Mouse (Mus musculus) activated CD4-positive, CD25-positive, alpha-beta regulatory T cell, adult 4 months (primary cell): ENCODE results near the gene Cfl2. TPM values are rescaled to one million over a fixed set of nuclear protein-coding genes. Genes with fewer than 3 reads are reported as not detected.
"Not testable (repeated sequence)": the region's sequence is repeated elsewhere in the genome, so short reads cannot be mapped to it uniquely, and the experiment has no call there.

Experiments used
- ATAC-seq: one replicate; pipeline ENCODE4 v1.8.0; 2017
- polyA plus RNA-seq, 2 experiments: library from polyadenylated mRNA; unstranded; fragments of 100-300 nt; shearing (Covaris generic); gene quantifications; one replicate each; pipeline ENCODE4 v1.2.1; 2017

The Cfl2 gene
- 10 to 100 TPM; 26.5 to 30.6 TPM for polyA plus RNA-seq

DNA sequence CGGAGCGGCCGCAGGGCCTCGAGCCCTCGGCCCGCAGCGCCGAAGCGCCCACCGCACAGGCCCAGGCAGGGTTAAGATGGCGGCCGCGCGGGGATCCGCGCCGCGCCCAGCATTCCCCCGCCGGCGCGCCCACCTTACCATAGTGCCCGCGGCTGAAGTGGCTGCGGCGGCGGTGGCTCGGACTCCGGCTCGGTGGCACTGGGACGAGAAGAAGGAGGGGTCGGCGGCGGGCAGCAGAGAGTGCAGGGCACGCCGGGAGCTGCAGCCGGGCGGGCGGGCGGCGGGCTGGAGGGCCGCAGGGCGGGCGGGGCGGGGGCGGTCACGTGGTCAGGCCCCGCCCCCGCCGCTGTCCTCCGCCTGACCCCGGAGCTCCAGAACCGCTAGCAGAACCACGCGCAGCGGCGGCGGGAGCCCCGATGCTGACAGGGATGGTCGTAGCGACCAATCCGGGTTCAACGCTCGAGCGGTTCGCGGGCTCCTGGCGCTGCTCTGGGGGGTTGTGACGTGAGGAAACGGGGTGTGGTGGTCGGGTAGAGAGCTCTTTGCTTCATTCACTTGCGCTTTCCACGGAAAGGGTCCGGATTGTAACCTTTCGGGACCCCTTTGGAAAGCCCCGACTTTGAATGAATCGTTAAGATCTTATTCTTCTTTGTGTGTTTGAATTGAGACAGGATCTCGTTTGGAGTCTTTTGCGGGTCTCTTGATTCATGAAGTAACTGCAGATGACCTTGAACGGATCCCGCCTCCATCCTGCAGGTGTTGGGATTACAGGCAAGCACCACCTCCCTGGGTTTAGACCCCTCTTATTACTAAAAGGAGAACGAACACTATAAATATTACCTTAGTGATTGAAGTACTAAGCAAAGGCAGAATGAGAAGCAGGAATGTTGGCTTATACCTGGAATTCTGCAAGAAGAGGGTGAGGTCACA is at the start of gene Cfl2:
Gene Cfl2 (minus strand): TSS at position 272 of the 930 bp plus-strand sequence.
- ATAC-seq, result peak; percentile 66

DNA sequence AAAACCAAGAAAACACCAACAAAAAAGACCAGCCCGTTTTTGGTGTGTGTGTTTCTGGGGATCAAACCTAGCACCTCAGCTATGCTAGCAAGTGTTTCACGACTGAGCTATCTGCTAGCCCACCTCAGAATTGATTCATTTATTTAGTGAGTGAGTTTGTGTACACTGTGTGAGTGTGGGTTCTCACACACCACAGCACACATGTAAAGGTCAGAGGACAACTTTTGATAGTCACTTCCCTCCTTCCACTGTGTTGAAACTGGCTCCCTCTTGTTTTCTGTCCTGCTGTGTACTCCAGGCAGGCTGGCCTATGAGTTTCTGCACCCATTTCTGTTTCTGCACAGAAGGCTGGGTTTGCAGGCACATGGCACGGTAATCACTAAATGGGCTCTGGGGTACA is 47.7 kb upstream of the Cfl2 start:
- ATAC-seq, result no peak

DNA sequence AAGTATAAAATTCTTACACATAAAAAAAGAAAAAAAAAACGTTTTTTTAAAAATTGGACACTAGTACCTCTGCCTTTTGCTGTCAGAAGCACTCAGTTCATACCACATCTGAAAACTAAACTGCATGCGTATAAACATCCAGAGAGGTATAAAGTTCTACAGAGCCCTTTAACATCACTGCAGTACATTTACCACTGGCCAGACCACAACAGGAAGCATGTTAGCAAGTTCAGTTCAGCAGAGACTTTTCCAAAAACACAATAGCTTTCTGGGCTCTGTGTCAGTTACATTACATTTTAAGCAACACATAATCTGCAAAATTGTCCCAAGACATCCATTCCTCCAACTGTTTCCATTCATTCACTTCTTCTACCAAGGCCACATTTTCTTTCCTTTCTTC is 29.9 kb upstream of the Cfl2 start:
- ATAC-seq, result not testable (repeated sequence)

DNA sequence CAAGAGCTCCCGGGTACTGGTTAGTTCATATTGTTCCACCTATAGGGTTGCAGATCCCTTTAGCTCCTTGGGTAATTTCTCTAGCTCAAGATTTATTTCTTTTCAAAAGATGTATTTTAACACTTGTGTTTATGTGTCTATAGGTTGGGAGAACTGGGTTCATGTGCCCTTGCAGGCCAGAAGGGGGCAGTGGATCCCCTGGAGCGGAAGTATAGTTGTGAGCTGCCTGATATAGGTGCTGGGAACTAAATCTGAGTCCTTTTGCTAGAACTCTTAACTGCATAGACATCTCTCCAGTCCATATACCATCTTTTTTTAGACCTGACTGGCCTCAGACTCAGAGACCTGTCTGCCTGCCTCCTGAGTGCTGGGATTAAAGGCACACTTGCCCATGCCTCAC is 27.7 kb upstream of the Cfl2 start:
- ATAC-seq, result no peak

DNA sequence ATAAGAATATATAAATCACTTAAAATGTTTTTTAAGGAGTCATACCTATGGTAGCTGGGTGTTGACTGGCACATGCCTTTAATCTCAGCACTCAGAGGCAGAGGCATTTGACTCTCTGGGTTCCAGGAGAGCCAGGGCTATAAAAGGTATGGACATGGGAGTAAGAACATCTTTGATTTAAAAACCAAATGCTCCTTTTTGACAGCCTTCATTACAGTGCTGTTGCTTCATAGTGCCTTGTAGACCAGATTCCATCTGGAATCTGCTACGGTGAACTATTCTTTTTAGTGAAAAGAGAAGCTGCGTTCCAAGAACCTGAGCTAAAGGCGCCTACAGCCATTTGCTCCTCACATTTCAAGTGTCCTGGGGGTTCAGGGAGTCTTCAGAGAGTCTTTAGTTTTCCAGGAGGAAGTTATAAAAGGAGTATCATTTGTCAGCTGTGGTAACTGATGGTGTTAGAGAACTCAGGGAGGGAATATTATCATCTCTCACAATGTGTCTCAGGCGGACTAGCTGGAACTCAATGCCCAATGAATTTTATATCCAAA is 25.0 kb upstream of the Cfl2 start:
- ATAC-seq, result no peak

GRCm38 (mm10) chr12:54879630-54880029 is 17.0 kb upstream of the Cfl2 start:
- no peak for ATAC-seq

- ATAC-seq, result no peak
Measured at GRCm38 (mm10) chr12:54879211-54879610, 16.5 kb upstream of the Cfl2 start.

- ATAC-seq, result no peak
Measured at GRCm38 (mm10) chr12:54877875-54878274, 15.2 kb upstream of the Cfl2 start.

DNA sequence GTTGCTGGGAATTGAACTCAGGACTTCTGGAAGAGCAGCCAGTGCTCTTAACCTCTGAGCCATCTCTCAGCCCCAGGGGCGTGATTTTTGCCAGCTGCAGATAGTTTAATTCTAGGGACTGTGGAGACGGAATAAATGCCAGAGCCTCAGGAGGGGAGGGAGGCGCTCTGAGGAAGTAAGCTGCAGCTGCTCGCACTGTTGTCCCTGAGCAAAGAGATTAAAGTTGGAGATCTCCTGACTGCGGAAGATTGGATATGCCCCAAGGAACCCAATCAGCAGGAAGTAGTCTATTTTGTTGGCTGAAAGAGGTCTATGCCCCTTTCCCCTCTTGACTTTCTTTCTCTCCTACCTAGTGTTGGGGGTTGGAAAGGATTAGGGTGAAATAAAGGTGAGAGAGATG is 14.2 kb upstream of the Cfl2 start:
- ATAC-seq, result no peak

- ATAC-seq, result no peak
Measured at GRCm38 (mm10) chr12:54874711-54875110, 12.0 kb upstream of the Cfl2 start.

DNA sequence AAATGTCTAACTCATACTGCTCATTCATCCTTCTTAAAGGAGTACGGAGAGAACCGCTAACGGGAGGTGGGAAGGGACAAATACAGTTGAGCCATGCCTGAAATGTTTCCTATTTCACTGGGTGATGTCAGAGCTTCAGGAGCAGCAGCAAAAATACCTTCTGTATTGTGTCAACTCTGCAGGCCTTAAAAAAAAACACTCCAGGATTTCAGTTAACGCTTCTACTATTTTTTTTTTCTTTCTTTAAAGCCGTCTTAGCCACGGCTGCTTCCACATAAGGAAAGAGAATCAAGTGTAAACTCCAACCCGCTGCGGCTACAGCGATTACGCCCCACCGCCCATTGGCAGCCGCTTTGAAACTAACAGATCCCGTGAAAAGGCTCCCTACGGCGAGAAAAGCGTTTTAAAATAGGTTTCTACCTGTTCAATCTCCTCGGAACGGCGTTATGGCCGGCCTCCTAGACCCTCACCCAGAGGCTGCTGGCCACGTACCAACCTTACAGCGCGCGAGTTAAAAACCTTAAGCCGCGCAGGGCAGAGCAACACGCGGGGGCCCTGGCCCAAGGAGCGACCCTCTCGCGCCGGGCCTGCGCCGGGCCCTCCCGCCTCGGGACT is 579 bp downstream of the Cfl2 start:
- ATAC-seq, result peak; percentile 43

DNA sequence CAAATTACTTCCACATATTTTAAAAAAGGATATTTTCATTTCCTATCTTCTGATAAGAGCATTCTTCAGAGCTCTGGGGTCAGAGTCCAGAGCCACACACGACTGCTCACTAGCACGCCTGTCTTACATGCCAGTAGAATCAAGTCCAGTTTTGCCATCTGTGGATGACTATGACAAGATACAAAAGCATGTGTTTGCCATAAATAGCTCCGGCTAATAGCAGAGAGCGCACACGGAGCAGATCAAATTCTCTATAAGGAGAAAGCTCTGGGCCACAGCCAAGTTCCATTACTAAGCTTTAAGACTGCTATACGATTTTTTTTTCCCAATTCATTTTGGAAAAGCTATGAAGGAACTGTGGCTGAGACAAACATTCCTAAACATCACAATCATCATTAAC is 3.1 kb downstream of the Cfl2 start:
- no peak for ATAC-seq

GRCm38 (mm10) chr12:54850551-54850950 is 12.1 kb downstream of the Cfl2 start:
- ATAC-seq, result no peak

DNA sequence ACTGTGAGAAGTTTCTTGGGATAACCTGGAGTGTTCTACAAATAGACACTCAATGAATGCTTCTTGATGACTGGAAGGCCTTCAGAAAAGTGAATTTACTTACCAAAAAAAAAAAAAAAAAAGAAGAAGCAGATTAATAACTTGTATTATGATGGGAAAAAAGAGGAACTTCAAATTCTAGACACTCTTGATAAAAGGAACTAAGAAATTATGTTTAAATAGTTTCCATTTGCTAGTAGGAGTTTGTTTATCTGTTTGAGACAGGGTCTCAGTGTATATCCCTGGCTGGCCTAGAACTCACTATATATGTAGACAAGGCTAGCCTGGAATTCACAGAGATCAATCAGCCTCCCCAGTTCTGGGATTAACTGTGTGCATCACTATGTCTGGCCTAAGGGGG is 18.3 kb downstream of the Cfl2 start:
- no peak for ATAC-seq

GRCm38 (mm10) chr12:54841576-54841975 is 21.1 kb downstream of the Cfl2 start:
- ATAC-seq, result no peak

DNA sequence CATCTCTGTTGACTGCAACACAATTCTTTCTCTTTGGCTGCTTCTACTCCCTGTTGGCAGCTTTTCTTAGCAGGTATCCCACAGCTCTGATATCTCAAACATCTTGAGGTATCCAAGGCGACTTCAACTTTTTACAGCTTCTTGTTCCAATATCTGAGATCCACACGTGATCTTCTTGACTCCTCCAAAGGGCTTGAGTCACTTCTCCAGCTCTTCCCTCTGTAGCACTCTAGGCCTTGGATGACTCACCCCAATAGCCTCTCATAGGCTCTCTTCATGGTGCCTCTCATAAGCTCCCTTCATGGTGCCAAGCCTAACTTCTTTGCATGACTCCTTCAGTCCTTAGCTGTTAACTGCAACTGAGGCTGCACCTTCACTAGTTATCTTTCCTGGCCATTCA is 22.9 kb downstream of the Cfl2 start:
- ATAC-seq, result no peak

DNA sequence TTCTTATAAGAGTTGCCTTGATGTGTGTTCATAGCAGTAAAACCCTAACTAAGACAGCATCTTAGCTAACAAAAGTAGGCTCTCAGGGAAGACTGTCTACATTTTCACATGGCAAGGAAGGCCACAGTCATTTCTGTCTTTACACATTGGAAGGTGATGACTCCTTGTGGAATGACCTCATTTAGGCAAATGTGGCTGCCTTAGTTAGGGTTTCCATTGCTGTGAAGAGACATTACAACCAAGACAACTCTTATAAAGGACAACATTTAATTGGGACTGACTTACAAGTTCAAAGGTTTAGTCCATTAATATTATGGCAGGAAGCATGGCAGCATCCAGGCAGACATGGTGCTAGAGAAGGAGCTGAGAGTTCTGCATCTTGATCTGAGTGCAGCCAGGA is 23.7 kb downstream of the Cfl2 start:
- no peak for ATAC-seq

- ATAC-seq, result no peak
Measured at GRCm38 (mm10) chr12:54835608-54836570, 26.8 kb downstream of the Cfl2 start.

GRCm38 (mm10) chr12:54834925-54835447 is 27.7 kb downstream of the Cfl2 start:
- peak; percentile 40 for ATAC-seq

DNA sequence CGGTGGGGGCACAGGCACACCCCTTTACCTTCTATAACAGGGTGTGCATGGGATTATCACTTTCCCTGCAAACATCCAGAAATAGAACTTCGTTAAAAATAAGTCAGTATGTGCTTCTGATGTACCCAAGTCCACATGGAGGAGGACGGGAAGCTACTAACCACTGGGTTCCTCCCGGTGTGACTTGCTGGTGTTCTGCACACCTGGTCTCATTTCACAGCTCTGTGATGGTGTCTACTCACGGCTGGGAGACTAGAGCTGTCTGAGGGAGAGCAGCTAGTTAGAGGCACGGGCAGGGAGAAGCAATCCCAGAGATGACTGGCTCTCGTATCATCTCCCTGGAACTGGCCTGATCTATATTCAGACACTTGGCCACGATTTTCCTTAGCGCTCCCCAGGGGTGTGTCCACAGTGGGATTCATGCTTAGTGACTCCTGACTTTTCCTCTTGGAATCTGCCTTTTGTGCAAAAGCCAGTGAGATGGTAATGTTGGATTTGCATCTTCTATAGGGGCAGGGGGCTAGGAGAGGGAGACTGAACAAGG is 28.7 kb downstream of the Cfl2 start:
- no peak for ATAC-seq

- not testable (repeated sequence) for ATAC-seq
Measured at GRCm38 (mm10) chr12:54831927-54832326, 30.8 kb downstream of the Cfl2 start.

GRCm38 (mm10) chr12:54830574-54830973 is 32.1 kb downstream of the Cfl2 start:
- peak; percentile 85 for ATAC-seq
